Mouse (Mus musculus): ENCODE data around the gene Fuca1. TPM values are rescaled to one million over a fixed set of nuclear protein-coding genes. Genes with fewer than 3 reads are reported as not detected.
A peak's percentile ranks its signal among the peaks of the same experiment; 100 is the strongest.

The Fuca1 gene
- total and polyA plus RNA-seq, 3 experiments, result 26.8 to 48.6 TPM; not detected in 1

GRCm38 (mm10) chr4:135986301-135986942, 65.9 kb downstream of the Fuca1 start:
- DNase-seq (ENCODE audit: low read depth, low spot score), result peak; percentile 56
- H3K27ac ChIP-seq (ENCODE audit: control insufficient read depth, low read depth, low read length), result peak overlapping the region; percentile 60
- peak overlapping the region; percentile 96 for H3K9ac ChIP-seq (ENCODE audit: control insufficient read depth, low read depth, low read length, poor library complexity, severe bottlenecking)
- H3K36me3 ChIP-seq (ENCODE audit: control insufficient read depth in 1 of 2, insufficient read depth in 2 of 2, low read length in 2 of 2), result peaks cover 15 to 44% of the 10 kb centered on the region in 2 experiments
- H3K27me3 ChIP-seq (ENCODE audit: control insufficient read depth in 1 of 2, insufficient read depth in 2 of 2, low read length in 2 of 2), result no peaks in the 10 kb centered on the region
- TF ChIP-seq MAX (IDR thresholded peaks at IDR 0.05; ENCODE audit: low read length), result 0 out of 2 replicates have a peak, but pooled peaks have one; percentile 9
- TF ChIP-seq GABPA (IDR thresholded peaks at IDR 0.05; ENCODE audit: low read depth, low read length), result no peak
- no peak for TF ChIP-seq EP300 (IDR thresholded peaks at IDR 0.05; ENCODE audit: low read depth in 1 of 2, low read length in 2 of 2)
- peak overlapping the region; percentile 67 to 78 for H3K4me3 ChIP-seq (ENCODE audit: control insufficient read depth in 1 of 2, insufficient read depth in 1 of 2, low read depth in 2 of 2, low read length in 2 of 2)
- peaks cover 10 to 39% of the 10 kb centered on the region in 2 experiments for H3K4me1 ChIP-seq (ENCODE audit: control insufficient read depth in 1 of 2, insufficient read depth in 2 of 2, low read length in 2 of 2)
- H3K79me2 ChIP-seq (ENCODE audit: control insufficient read depth, insufficient read depth, low read length, poor library complexity), result peaks cover 25% of the 10 kb centered on the region
- no peaks in the 10 kb centered on the region for H3K9me3 ChIP-seq (replicated peaks; ENCODE audit: insufficient read depth, low read length)

GRCm38 (mm10) chr4:135986943-135987710, 66.6 kb downstream of the Fuca1 start, which contains the start of gene Pithd1:
Gene Pithd1 (minus strand): TSS chr4:135987264.
- Histone ChIP-seq H3K9me3 (replicated peaks; ENCODE audit: insufficient read depth, low read length) (no peaks in the 10 kb centered on the region), H3K27ac (ENCODE audit: control insufficient read depth, low read depth, low read length) (peak within 1 kb of the TSS; percentile 60), H3K4me1 (ENCODE audit: control insufficient read depth in 1 of 2, insufficient read depth in 2 of 2, low read length in 2 of 2) (peaks cover 6 to 33% of the 10 kb centered on the region in 2 experiments; a peak in 3 of 4 replicates), H3K36me3 (ENCODE audit: control insufficient read depth in 1 of 2, insufficient read depth in 2 of 2, low read length in 2 of 2) (peaks cover 15 to 37% of the 10 kb centered on the region in 2 experiments), H3K79me2 (ENCODE audit: control insufficient read depth, insufficient read depth, low read length, poor library complexity) (peaks cover 23% of the 10 kb centered on the region), H3K4me3 (ENCODE audit: control insufficient read depth in 1 of 2, insufficient read depth in 1 of 2, low read depth in 2 of 2, low read length in 2 of 2) (peak within 1 kb of the TSS; percentile 67 to 83), H3K27me3 (ENCODE audit: control insufficient read depth in 1 of 2, insufficient read depth in 2 of 2, low read length in 2 of 2) (no peaks in the 10 kb centered on the region), H3K9ac (ENCODE audit: control insufficient read depth, low read depth, low read length, poor library complexity, severe bottlenecking) (peak within 1 kb of the TSS; percentile 96)
- TF ChIP-seq MAFK (IDR thresholded peaks at IDR 0.05; ENCODE audit: borderline replicate concordance, low read depth, low read length) (no peak), MEF2A (IDR thresholded peaks at IDR 0.05; ENCODE audit: extremely low read depth, insufficient replicate concordance, low read depth, low read length, poor library complexity, severe bottlenecking) (0 out of 2 replicates have a peak, but pooled peaks have one; percentile 9), TCF12 (IDR thresholded peaks at IDR 0.05; ENCODE audit: low read depth, low read length) (peak; percentile 79), E2F4 (IDR thresholded peaks at IDR 0.05; ENCODE audit: borderline replicate concordance, low read depth, low read length) (0 out of 2 replicates have a peak, but pooled peaks have one; percentile 46), POLR2AphosphoS2 (IDR thresholded peaks at IDR 0.05; ENCODE audit: low read length) (peak; percentile 81; the same call in 1 of the 2 replicates), CTCF (IDR thresholded peaks at IDR 0.05 in 2 of 3, conservative IDR thresholded peaks at IDR 0.05 in 1 of 3; ENCODE audit: control insufficient read depth in 1 of 3, insufficient read depth in 1 of 3, low read depth in 2 of 3, low read length in 3 of 3, poor library complexity in 1 of 3, severe bottlenecking in 1 of 3) (peak in 1 of 3 experiments; percentile 15; a peak in 1 of 6 replicates), POLR2A (IDR thresholded peaks at IDR 0.05; ENCODE audit: control insufficient read depth in 1 of 2, insufficient read depth in 1 of 2, low read depth in 1 of 2, low read length in 2 of 2, poor library complexity in 1 of 2) (peak; percentile 96 to 98), GATA1 (IDR thresholded peaks at IDR 0.05; ENCODE audit: low read depth, low read length) (no peak), ZMIZ1 (IDR thresholded peaks at IDR 0.05; ENCODE audit: low read depth, low read length) (peak; percentile 91), MYC (IDR thresholded peaks at IDR 0.05; ENCODE audit: low read depth, low read length) (0 out of 2 replicates have a peak, but pooled peaks have one; percentile 20), NELFE (IDR thresholded peaks at IDR 0.05; ENCODE audit: low read depth, low read length) (peak; percentile 97), SIN3A (IDR thresholded peaks at IDR 0.05; ENCODE audit: low read length) (peak; percentile 65), TBP (IDR thresholded peaks at IDR 0.05; ENCODE audit: low read depth, low read length) (peak; percentile 81), NRF1 (IDR thresholded peaks at IDR 0.05; ENCODE audit: insufficient read depth, low read depth, low read length, poor library complexity, severe bottlenecking) (peak; percentile 97), MXI1 (IDR thresholded peaks at IDR 0.05; ENCODE audit: low read depth, low read length) (peak; percentile 71), ETS1 (IDR thresholded peaks at IDR 0.05; ENCODE audit: low read depth, low read length) (no peak), SMC3 (IDR thresholded peaks at IDR 0.05; ENCODE audit: low read depth, low read length) (no peak; the same call in 1 of the 2 replicates), MAZ (IDR thresholded peaks at IDR 0.05; ENCODE audit: low read depth, low read length) (no peak), HCFC1 (IDR thresholded peaks at IDR 0.05; ENCODE audit: low read depth, low read length) (peak; percentile 81)
- DNase-seq (ENCODE audit: low read depth, low spot score), result peak; percentile 95
